Mouse (Mus musculus): ENCODE data around the gene Otulin. TPM values are rescaled to one million over a fixed set of nuclear protein-coding genes. Genes with fewer than 3 reads are reported as not detected.

The Otulin gene
- polyA plus RNA-seq, 1 experiment from 2014 or later, result 28.3 TPM

DNA sequence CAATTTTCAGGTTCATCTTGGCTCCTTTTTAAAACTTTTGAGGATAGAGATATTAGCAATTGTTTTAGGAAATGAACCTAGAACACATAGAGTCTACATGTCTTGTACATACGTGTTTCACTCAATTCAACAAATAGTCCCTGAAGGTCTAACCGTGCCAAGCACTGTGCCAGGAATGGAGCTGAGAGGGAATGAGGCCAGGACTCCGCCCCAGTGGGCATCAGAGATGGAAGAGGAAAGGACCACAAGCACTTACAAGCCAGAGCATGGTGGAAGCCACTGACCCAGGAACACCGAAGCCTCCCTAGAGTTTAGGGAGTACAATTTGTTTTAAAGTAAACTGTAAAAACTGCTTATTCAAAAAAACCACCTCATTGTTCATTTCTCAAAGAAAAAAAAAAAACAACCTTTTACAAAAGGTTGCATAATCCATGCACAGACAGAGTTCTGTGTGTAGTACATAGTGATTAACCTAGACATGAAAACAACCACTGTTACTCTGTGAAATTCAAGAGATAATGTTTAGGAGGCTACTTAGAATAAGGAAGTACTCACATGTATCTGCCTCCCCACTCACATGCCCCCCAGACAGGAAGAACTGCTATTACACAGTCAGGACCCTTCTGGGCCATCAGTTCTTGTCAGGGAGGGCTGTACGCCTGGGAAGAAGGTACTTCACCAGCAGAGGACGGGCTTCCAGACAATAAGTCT lies 9.9 kb downstream of the Otulin start:
- Histone ChIP-seq H3K27ac (no peak overlapping the region), H3K4me1 (peaks cover 29% of the 10 kb centered on the region), H3K36me3 (peaks cover 37% of the 10 kb centered on the region), H3K9me3 (no peaks in the 10 kb centered on the region), H3K4me3 (no peak overlapping the region), H3K27me3 (ENCODE audit: insufficient read depth, poor library complexity, severe bottlenecking) (no peaks in the 10 kb centered on the region)
- WGBS, result 80% methylated on average over 6 of the region's 6 CpGs
- no peak for DNase-seq (ENCODE audit: low spot score)

DNA sequence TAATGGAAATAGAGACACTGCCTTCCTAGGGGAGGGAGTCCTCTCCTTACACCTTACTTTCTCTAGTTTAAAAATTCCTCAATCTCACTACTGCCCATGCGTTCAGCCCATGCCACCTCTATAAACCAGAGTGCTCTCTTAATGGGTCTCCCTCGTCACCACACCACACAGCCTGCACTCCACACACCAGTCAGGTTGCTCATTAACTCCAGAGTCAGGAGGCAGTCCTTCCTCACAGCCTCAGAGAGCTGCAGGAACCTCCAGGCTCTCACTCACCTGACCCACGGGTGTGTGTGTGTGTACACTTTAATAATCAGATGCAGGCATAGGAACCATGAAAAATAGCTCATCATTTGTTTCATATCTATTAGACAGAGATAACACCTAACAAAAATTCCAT lies 10.8 kb downstream of the Otulin start:
- Histone ChIP-seq H3K4me1 (peaks cover 25% of the 10 kb centered on the region), H3K27ac (peak overlapping the region; percentile 22; the same call in 1 of the 2 replicates), H3K36me3 (peaks cover 40% of the 10 kb centered on the region), H3K27me3 (ENCODE audit: insufficient read depth, poor library complexity, severe bottlenecking) (no peaks in the 10 kb centered on the region), H3K4me3 (no peak overlapping the region), H3K9me3 (no peaks in the 10 kb centered on the region)
- no peak for DNase-seq (ENCODE audit: low spot score)
- 76% methylated on average over 3 of the region's 3 CpGs for WGBS

DNA sequence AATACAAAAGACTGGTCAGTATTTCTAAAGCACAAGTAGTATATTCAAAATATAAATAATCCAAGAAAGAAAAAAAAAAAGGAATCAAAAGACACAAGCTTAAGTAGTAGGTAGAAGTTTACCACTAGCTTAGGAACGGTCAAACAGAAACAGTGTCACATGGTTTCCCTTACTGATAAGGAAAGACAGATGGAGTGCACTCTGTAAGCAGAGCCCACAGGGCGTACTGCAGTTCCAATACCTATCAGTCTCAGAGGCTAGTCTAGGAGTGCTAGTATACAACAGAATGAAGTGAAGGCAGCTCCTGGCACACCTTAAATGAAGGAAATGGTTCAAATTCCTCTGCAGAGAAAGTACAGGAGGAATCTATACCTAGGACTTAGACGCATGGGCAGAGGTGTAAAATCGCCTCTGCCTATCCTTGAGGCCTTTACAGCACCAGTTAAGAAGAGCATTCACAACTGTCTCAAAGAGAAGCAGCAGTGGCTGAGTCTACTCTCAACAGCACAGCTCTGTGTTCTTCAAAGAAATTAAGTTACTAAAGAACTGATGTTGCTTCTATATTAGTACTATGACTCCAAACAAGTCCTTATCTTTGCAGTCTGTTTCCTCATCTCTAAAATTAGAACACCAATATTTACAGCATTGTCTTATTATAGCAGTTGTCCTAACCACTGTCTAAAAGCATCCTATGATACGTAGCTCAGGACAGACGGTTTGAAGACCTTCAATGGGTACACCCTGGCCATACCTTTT lies 11.5 kb downstream of the Otulin start:
- H3K4me1 ChIP-seq, result peaks cover 22% of the 10 kb centered on the region
- H3K9me3 ChIP-seq, result no peaks in the 10 kb centered on the region
- peaks cover 45% of the 10 kb centered on the region for H3K36me3 ChIP-seq
- peak overlapping the region; percentile 52; the same call in 1 of the 2 replicates for H3K27ac ChIP-seq
- 47% methylated on average over 6 of the region's 6 CpGs for WGBS
- DNase-seq (ENCODE audit: low spot score), result no peak
- H3K4me3 ChIP-seq, result no peak overlapping the region
- no peaks in the 10 kb centered on the region for H3K27me3 ChIP-seq (ENCODE audit: insufficient read depth, poor library complexity, severe bottlenecking)

DNA sequence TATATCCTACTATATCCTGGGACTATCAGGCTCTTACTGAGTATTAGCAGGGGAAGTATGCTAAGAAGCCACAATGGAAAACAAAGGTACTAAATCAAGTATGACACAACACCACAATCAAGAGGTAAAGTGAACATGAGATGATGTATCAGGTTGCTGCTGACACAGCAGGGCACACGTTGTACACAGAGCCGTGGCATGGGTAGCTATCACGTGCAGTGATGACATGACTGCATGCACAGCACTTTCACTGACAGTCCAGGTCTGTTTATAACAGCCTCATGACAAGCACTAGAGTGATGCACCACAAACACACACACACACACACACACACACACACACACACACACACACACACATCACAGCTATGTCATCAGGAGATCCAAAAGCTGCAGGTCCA lies 13.3 kb downstream of the Otulin start:
- Histone ChIP-seq H3K9me3 (no peaks in the 10 kb centered on the region), H3K36me3 (peaks cover 37% of the 10 kb centered on the region), H3K4me1 (peaks cover 21% of the 10 kb centered on the region), H3K4me3 (no peak overlapping the region), H3K27me3 (ENCODE audit: insufficient read depth, poor library complexity, severe bottlenecking) (no peaks in the 10 kb centered on the region), H3K27ac (no peak overlapping the region)
- no peak for DNase-seq (ENCODE audit: low spot score)
- 89% methylated on average over 3 of the region's 3 CpGs for WGBS

DNA sequence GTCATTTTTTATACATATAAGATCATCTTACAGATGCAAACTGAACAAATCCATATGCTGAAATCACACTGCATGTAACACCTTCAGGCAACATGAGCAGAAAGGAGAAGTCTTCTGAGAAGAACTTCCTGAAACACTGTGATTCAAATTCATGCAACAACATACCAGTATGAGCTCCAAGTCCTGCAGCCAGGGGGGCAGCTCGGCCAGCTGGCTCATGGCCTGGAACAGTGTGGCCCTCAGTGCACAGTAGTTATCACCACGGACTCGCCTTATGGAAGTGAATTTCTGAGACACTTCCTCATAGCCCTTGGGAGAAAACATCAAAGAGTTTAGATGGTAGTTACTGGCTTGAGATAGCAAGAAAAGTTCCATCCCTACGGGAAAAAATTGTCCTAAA lies 14.3 kb downstream of the Otulin start:
- Histone ChIP-seq H3K4me1 (peaks cover 20% of the 10 kb centered on the region), H3K9me3 (no peaks in the 10 kb centered on the region), H3K27me3 (ENCODE audit: insufficient read depth, poor library complexity, severe bottlenecking) (no peaks in the 10 kb centered on the region), H3K36me3 (peaks cover 44% of the 10 kb centered on the region), H3K27ac (no peak overlapping the region), H3K4me3 (no peak overlapping the region)
- 80% methylated on average over 4 of the region's 4 CpGs for whole genome bisulfite sequencing
- DNase-seq (ENCODE audit: low spot score), result no peak

DNA sequence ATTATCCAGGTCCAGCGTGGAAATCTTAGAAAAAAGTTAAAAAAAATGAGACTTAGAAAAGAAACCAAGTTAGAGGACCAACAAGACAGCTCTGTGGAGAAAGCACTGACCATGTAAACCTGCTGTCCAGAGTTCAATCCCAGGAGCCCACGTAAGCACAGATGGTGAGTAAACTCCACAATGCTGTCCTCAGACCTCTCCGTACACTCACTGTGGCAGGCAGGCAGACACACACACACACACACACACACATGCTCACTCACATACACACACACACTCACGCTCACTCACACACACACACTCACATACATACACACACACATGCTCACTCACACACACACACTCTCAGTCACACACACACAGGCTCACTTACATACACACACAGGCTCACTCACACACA lies 17.2 kb downstream of the Otulin start:
- peaks cover 58% of the 10 kb centered on the region for H3K36me3 ChIP-seq
- H3K27ac ChIP-seq, result no peak overlapping the region
- 91% methylated on average over 4 of the region's 4 CpGs for WGBS
- H3K9me3 ChIP-seq, result no peaks in the 10 kb centered on the region
- DNase-seq (ENCODE audit: low spot score), result no peak
- H3K4me1 ChIP-seq, result no peaks in the 10 kb centered on the region
- H3K27me3 ChIP-seq (ENCODE audit: insufficient read depth, poor library complexity, severe bottlenecking), result no peaks in the 10 kb centered on the region
- H3K4me3 ChIP-seq, result no peak overlapping the region

DNA sequence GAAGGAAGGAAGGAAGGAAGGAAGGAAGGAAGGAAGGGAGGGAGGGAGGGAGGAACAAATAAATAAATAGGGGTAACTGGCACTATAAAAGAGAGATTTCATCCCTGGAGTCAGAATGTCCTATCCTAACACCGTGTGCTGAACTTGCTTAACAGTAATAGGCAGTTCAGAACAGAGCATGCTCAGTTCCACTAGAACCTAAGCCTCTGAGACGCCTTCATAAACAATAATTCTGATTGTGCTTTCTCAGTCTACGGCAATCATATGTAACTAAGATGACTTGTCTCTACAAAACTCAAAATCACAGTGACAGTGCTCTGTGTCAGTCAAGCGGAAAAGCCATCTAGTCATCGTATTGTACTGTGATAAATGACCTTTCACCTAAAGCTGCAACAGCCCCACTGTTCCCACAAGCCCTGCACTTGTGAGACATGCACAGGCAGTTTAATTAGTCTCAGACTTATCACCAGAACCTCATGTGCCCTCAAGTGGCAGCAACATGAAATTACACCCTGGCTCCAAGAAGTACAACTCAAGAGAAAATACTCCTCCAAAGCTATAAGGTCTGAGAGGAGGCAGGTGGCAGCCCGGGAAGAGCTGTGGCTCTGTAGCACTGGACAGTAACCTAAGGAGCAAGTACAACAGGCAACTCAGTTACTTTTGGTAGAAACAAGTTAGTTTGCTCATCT lies 17.8 kb downstream of the Otulin start:
- 70% methylated on average over 6 of the region's 6 CpGs for WGBS
- Histone ChIP-seq H3K27ac (no peak overlapping the region), H3K27me3 (ENCODE audit: insufficient read depth, poor library complexity, severe bottlenecking) (no peaks in the 10 kb centered on the region), H3K4me3 (no peak overlapping the region), H3K36me3 (peaks cover 61% of the 10 kb centered on the region), H3K9me3 (no peaks in the 10 kb centered on the region), H3K4me1 (no peaks in the 10 kb centered on the region)
- DNase-seq (ENCODE audit: low spot score), result peak; percentile 80

DNA sequence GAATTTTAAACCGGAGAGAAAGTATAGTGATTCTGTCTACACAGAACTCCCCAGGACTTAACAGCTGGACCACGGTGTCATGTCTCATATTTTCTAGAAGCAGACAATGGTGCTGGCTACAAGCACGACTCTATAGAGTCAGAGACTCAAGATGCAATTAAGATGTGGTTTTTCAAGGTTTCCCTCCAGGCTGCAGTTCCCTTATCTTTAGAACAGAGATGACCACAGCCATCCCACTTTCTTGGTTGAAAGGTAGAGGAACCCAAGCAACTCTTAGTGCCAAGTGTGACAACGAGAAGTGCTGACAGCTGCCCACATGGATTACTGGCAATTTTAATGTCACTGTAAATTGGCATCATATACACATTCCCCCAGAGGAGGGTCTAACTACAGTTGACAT lies 20.9 kb downstream of the Otulin start:
- no peaks in the 10 kb centered on the region for H3K27me3 ChIP-seq (ENCODE audit: insufficient read depth, poor library complexity, severe bottlenecking)
- no peaks in the 10 kb centered on the region for H3K4me1 ChIP-seq
- H3K9me3 ChIP-seq, result no peaks in the 10 kb centered on the region
- H3K4me3 ChIP-seq, result no peak overlapping the region
- no peak overlapping the region for H3K27ac ChIP-seq
- 82% methylated on average over 4 of the region's 4 CpGs for WGBS
- H3K36me3 ChIP-seq, result peaks cover 60% of the 10 kb centered on the region
- DNase-seq (ENCODE audit: low spot score), result no peak

DNA sequence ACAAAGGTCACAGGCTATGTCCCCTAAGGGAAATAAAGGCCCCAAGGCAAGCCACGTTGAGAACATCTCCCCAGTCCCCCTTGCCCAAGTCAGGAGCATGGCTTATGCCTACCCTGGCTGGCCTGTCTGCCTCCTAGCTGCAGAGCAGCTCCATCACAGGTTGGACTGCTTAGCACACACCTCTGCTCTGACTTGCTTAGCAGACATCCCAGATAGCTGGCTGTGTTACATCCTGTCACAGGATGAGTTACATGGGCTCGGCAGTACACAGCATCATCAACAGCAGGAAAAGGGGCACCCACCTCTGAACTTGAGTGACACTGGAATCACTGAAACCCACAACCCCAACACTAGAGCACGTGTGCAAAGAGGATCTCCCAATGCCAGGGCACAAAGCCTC lies 25.2 kb downstream of the Otulin start:
- peaks cover 52% of the 10 kb centered on the region for H3K36me3 ChIP-seq
- DNase-seq (ENCODE audit: low spot score), result no peak
- H3K9me3 ChIP-seq, result no peaks in the 10 kb centered on the region
- no peak overlapping the region for H3K27ac ChIP-seq
- no peaks in the 10 kb centered on the region for H3K27me3 ChIP-seq (ENCODE audit: insufficient read depth, poor library complexity, severe bottlenecking)
- no peak overlapping the region for H3K4me3 ChIP-seq
- H3K4me1 ChIP-seq, result no peaks in the 10 kb centered on the region
- WGBS, result 80% methylated on average over 3 of the region's 3 CpGs

DNA sequence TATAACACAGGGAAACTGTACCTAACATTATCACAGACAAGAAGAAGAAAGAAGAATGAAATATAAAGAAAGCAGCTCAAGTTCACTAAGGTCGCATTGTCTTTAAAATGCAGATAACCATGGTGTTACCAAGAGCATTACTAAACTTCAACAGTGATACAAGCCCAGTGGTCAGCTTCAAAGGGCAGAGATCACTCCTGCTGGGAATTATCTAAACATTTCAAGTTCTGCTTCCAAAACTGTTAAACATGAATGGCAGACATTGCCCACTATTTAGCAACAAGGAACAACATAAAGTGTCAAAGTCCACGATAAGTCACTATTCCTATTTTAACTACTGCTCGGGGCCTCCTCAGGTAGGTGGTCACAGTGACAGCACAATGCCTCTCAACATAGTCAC lies 25.9 kb downstream of the Otulin start:
- no peak for DNase-seq (ENCODE audit: low spot score)
- peaks cover 52% of the 10 kb centered on the region for H3K36me3 ChIP-seq
- no peaks in the 10 kb centered on the region for H3K9me3 ChIP-seq
- no peak overlapping the region for H3K4me3 ChIP-seq
- 86% methylated on average over 3 of the region's 3 CpGs for WGBS
- no peaks in the 10 kb centered on the region for H3K4me1 ChIP-seq
- H3K27me3 ChIP-seq (ENCODE audit: insufficient read depth, poor library complexity, severe bottlenecking), result no peaks in the 10 kb centered on the region
- no peak overlapping the region for H3K27ac ChIP-seq

DNA sequence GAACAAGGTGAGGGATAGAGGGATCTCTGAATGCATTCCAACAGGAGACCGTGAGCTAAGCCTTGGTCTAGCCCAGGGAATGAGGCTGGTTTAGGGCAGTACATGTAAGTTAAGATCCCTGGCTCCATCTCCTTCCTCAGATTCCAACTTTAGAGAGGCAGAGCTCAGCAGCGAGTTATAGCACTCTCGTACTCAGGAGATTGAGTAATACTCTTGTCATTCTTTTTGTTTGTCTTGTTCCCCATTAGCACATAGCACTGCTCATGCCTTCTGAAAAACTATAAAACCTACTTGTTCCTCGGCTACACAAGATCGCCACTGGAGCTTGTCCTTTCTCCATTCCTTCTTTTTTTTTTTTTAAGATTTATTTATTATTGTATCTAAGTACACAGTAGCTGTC lies 30.0 kb downstream of the Otulin start:
- peaks cover 33% of the 10 kb centered on the region for H3K36me3 ChIP-seq

DNA sequence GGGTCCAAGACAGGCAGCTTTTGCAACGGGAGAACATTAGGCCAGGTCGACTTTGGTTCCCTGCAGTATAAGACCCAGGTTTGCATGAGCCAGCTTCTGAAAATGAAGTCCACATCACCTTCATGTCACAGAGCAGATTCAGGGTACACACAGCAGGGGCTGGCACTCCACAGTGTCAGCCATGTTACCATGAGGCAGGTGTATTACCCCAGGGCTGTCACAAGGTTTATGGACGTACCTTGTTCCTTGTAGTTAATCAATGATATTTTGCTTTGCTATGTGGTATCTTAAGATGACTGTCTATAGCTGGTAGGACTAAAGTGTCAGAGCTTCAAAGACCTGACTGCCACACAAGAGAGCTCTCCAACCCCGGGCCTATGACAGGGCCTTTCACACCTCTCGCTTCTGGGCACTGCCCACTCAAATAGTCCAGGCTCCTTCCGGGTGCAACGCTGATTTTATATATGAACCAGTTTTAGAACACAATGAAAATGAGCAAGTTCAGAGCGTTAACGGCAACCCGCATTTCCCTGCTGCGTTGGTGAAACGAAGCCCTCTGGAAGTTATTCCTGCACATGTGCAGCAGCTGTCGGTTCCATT lies 31.6 kb downstream of the Otulin start:
- no peak for DNase-seq (ENCODE audit: low spot score)
- 94% methylated on average over 13 of the region's 13 CpGs for WGBS
- Histone ChIP-seq H3K4me3 (no peak overlapping the region), H3K36me3 (peaks cover 31% of the 10 kb centered on the region), H3K4me1 (peaks cover 19% of the 10 kb centered on the region), H3K27ac (no peak overlapping the region), H3K9me3 (no peaks in the 10 kb centered on the region), H3K27me3 (ENCODE audit: insufficient read depth, poor library complexity, severe bottlenecking) (no peaks in the 10 kb centered on the region)

More for the DNA sequence above, 30.0 kb downstream of the Otulin start:
- Histone ChIP-seq H3K27ac (no peak overlapping the region), H3K4me1 (peaks cover 12% of the 10 kb centered on the region), H3K9me3 (no peaks in the 10 kb centered on the region), H3K27me3 (ENCODE audit: insufficient read depth, poor library complexity, severe bottlenecking) (no peaks in the 10 kb centered on the region), H3K4me3 (no peak overlapping the region)
- WGBS, result 91% methylated on average over 5 of the region's 5 CpGs
- DNase-seq (ENCODE audit: low spot score), result no peak

DNA sequence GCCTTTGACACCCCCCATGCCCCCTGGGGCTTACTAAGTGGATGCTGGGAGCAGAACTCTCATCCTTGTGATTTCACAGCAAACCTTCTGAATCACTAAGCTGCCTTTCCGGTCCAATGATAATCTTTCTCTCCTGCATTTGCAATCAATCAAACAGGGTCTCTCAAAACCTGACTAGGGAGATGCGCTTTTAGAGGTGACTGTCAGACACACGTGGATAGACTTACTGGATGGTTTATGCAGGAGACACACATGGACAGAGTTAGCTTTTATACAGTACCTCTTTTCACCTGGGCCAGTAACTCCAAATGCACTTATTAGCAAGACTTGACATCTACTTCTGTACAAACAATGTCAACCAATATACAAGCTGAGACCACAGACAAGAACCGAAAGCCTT lies 33.0 kb downstream of the Otulin start:
- Histone ChIP-seq H3K4me3 (no peak overlapping the region), H3K27me3 (ENCODE audit: insufficient read depth, poor library complexity, severe bottlenecking) (no peaks in the 10 kb centered on the region), H3K4me1 (peaks cover 19% of the 10 kb centered on the region), H3K27ac (no peak overlapping the region), H3K36me3 (peaks cover 40% of the 10 kb centered on the region), H3K9me3 (no peaks in the 10 kb centered on the region)
- no peak for DNase-seq (ENCODE audit: low spot score)
- 80% methylated on average over 4 of the region's 4 CpGs for WGBS
